Mouse (Mus musculus): Measurements from ENCODE around the gene Asap3.

GRCm38 (mm10) chr4:136213629-136214028 lies 7.5 kb downstream of the Asap3 start:
- TF ChIP-seq CTCF (IDR thresholded peaks at IDR 0.05; ENCODE audit: low read depth) (no peak), EP300 (optimal IDR thresholded peaks at IDR 0.05) (no peak)
